Mouse (Mus musculus) c-Kit-positive CD71-negative TER-119-negative erythroid progenitor cells, embryonic 14.5 days (primary cell): ENCODE results near the gene Gm10338.
"Not testable (repeated sequence)": the region's sequence is repeated elsewhere in the genome, so short reads cannot be mapped to it uniquely, and the experiment has no call there.

Experiments used
- DNase-seq: peaks from one replicate; pipeline ENCODE4 v3.0.0-alpha.2; 2013; ENCODE audit warnings: low read depth

Gm10338 gene

GRCm38 (mm10) chr14:7595492-7595891 is at the start of gene Gm10338:
Gene Gm10338 (minus strand): TSS chr14:7595592.
- not testable (repeated sequence) for DNase-seq

GRCm38 (mm10) chr14:7643872-7644271 is 48.5 kb upstream of the Gm10338 start, which contains the start of gene Gm10128:
Gene Gm10128 (minus strand): TSS chr14:7643972.
- DNase-seq, result not testable (repeated sequence)

- not testable (repeated sequence) for DNase-seq
Measured at GRCm38 (mm10) chr14:7568382-7568781, 27.0 kb downstream of the Gm10338 start, which contains the start of gene Gm3558. Gene Gm3558 (minus strand): TSS chr14:7568566.

- DNase-seq, result not testable (repeated sequence)
Measured at GRCm38 (mm10) chr14:7567890-7568289, 27.5 kb downstream of the Gm10338 start.

- not testable (repeated sequence) for DNase-seq
Measured at GRCm38 (mm10) chr14:7567266-7567665, 28.1 kb downstream of the Gm10338 start.
